Mouse (Mus musculus) right cerebral cortex, postnatal 14 days (tissue): ENCODE data around the gene Hydin.
"Not testable (repeated sequence)": the region's sequence is repeated elsewhere in the genome, so short reads cannot be mapped to it uniquely, and the experiment has no call there.

Experiments
- DNase-seq: peaks from one replicate; pipeline ENCODE4 v3.0.0; 2022

Hydin gene

DNA sequence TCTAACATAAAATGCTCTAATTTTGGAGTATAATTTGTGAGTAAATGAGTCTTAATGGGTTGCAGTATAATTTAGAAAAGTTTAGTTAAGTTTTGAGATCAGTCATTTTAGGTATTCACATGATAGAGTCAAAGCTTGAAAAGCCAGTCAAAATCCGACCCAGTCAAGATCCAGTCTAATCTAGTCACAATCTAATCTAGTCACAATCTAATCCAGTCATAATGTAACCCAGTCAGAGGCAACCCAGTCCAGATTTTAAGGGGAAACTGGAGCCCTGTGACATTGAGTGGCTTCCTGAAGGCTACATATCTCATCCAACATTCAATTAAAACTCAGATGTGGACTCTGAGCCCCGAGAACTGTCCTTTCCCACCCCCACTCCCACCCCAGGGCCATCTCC, 72.7 kb downstream of the Hydin start:
- DNase-seq = no peak

DNA sequence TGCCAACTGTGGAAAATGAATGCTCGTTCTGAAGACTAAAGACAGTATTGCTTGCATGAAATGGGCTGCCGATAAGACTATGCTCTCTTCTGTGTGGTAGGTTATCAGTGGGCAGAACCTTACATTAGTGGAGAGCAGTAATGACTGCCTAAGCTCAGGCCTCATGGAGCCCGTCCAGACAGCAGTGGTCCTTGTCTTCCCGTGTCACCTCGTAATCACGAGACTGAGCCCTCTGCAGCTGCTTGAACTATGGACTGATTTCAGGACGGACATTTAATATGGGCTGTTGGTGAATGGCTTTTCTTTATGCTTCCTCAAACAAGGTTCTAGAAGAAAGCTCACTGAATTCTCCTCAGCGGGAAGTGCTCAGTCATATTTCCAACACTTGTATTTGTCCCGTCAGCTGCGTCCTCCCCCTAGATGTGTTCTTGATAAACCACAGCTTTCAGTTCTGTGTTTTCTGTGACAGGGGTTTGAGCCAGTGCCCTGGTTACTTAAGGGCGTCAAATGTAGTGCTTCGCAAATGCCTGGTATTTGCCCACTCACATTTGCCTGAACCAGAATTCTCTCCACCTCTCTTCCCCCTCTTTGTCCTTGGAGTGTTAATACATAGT, 73.4 kb downstream of the Hydin start:
- no peak for DNase-seq

DNA sequence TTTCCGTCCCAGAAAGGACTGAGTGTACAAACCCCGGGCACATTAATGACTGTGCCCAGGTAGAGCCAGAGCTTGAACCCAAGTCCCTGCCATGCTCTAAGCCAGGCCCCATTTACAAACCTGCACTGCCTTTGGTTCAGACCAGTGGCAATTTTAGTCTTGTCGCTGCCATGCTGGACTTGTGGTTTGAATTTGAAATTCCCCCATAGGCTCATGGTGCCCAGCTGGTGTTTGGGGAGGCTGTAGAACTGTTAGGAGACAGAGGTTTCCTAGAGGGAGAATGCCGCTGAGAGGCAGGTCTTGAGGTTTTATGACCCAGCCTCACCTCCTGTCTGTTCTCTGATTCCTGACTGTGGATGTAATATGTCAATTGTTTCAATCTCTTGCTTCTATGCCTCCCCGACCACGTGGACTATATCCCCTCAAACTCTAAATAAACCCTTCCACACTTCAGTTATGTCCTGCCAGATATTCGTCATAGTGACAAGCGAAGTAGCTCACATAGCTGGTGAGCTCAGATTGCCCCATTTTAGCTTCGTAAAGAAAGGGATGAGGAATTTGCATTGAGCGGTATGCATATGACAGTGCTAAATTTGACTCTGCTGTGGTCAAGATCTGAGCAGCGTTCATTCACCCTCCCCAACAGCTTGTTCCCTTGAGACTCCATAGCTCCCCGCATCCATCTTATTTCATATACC, 79.1 kb downstream of the Hydin start:
- no peak for DNase-seq

DNA sequence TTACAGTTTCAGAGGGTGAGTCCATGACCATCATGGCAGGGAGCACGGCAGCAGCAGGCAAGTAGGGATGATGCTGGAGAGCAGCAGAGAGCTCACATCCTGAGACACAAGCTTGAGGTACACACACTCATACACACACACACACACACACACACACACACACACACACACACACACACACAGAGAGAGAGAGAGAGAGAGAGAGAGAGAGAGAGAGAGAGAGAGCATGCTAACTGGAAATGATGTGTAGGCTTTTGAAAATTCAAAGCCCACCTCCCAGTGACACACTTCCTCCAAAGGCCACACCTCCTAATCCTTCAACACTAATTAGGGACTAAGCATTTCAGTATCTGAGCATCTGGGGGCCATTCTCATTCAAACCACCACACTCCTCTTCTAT, 80.1 kb downstream of the Hydin start:
- no peak for DNase-seq

GRCm38 (mm10) chr8:110350725-110351124, 83.9 kb downstream of the Hydin start:
- DNase-seq = no peak

GRCm38 (mm10) chr8:110351909-110352308, 85.1 kb downstream of the Hydin start:
- no peak for DNase-seq

DNA sequence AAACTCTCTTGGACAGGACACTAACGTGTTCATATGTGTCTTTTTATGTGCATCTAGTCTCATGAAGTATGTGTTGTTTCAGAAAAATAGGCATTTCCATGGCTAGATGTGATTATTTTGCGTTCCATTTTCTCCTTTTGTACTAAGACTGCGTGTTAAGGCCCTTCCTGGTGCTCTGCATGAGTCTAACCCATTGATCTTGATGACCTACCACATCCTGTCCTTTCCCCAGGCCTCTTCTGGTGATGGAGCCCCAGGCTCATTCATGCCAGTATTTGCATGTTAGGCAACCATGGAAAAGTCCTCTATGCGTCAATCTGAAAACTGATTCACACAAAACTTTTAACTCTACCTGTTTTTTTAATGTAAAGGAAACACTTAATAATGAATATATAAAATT, 96.2 kb downstream of the Hydin start:
- no peak for DNase-seq

DNA sequence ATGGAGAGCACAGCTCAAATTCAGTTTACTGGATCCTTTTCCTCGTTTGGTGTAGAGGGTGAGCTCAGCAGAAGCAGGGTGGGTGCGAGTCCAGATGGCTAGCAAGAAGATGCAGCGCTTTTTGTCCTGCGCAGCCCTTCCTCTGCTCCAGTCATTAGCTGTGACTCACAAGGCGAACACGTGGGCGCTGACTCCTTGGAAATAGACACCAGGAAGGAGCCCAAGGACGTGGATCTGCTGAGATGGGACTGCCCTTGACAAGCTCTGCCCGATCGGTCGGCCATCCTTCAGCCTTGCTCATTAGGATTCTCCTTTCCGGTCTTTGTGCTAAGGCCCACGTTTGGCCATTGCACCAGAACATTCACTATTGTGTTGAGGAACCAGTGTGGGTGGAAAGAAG, 106.1 kb downstream of the Hydin start:
- DNase-seq = no peak

DNA sequence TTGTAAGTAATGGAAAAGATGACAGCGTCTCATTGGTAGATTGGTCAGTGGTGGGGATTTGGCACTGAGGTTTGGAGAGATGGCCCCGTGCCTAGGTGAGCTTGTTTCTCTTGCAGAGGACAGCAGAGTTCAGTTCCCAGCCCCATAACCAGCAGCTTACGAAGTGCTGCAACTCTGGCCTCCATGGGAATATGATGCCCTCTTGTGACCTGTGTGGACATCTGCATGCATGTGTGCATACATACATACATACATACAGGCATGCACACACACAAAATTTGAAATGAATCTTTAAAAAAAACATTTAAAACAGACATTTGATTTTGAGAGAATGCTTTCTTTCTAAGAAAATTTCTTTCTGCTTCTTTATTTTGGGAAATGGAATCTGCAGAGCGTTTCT, 106.9 kb downstream of the Hydin start:
- no peak for DNase-seq

DNA sequence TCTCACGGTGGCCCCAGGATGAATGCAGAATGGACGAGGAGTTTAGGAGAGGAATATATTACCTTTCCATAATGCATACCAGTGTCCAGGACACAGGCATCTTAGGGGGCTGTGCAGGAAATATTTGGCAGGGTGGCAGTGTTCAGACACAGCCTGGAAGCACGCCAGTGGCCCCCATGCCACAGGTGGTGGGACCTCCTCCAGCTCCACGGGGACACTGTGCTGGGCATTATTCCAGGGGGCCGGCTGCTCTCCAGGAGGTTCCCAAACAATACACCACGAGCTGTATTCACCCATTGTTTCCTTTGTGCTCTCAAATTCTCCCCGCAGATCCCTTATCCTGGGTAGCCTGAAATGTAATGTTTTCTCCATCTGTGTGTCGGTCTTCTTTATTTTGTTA, 116.0 kb downstream of the Hydin start:
- peak; percentile 27 for DNase-seq

DNA sequence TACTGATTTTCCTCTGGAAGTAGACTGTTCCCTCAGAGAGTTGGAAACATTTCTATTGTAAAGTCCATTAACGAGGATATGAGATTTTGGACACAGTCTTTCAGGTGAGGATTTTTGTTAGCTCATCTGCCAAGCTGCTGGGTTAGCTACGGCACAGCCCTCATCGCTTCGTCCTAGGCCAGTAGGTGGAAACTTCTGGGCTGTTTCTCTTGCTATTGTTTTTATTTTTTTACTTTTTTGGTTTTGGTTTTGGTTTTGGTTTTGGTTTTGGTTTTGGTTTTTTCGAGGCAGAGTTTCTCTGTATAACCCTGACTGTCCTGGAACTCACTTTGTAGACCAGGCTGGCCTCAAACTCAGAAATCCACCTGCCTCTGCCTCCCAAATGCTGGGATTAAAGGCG, 117.9 kb downstream of the Hydin start:
- not testable (repeated sequence) for DNase-seq

DNA sequence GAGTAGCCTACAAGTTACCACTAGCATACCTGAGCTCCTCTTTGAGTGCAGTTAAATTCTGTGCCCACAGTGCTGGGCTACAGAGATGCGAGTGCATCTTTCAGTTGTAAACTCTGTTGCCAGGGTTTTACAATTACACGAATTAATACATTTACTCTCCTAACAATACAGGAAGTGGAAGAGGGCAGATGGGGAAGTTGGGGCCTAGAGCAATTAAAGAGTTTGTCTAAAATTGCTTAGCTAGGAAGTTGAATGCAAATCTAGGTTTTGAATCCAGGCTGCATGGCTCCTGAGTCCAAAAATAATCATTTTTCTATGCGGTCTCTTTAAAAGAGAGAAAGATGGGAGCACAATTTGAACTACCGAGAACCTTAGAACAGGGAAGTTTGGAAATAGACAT, 128.9 kb downstream of the Hydin start:
- no peak for DNase-seq

GRCm38 (mm10) chr8:110400536-110400935, 133.8 kb downstream of the Hydin start:
- no peak for DNase-seq

DNA sequence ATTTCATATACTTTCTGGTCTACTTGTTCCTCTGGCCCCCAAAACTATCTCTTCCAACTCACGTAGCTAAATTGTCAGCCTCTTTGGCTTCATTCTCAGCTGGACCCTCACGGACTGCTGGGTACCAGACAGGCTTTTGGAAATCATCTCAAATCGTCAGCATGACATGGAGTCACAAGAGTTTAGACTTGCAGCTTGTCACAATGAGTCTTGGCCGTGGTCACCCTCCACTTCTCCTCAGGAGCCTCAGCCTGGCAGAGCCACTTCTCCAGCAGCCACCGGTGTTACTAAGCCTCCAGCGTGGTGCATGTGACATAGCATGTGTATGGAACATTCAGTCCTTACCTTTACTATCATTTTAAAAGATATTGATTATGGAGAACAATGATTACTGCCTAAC, 135.5 kb downstream of the Hydin start:
- DNase-seq = no peak

DNA sequence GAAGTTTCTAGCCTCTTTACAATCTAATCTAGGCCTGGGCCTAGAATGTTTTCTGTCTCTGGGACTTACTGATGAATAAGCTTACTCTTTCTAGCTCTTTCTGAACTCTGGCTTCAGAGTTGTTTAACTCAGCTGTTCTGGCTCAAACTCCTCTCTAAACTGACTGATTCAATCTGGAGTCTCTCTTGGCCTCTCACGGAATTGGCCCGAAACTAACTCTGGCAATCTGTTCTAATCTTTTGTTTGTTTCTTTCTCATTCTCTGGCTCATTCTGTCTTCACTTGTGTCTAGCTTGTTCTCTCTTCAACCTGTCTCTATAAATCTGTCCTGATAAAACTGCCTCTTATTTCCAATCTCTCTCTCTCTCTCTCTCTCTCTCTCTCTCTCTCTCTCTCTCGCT, 137.7 kb downstream of the Hydin start:
- DNase-seq = no peak

- DNase-seq = no peak
Observed at GRCm38 (mm10) chr8:110415121-110415520, 148.3 kb downstream of the Hydin start.

- DNase-seq = no peak
Observed at GRCm38 (mm10) chr8:110416931-110417330, 150.2 kb downstream of the Hydin start.

DNA sequence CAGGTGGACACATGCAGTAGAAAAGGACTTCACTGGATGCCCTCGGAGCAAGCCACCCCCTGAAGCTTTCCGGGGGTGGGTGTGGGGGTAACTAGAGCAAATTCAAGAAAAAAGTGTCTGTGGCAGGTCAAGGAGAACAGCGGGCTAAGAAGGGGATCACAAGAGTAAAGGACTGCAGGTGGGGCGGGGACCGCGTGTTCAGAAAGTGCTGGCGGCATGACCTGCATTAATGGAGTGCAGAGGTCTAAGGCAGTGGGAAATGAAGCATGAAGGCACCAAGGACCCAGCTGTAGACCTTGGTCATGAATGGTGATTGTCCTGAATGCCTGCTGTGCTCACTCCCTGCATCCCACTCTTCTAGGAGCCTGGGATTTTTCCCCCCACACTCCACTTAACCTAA, 151.0 kb downstream of the Hydin start:
- DNase-seq = no peak

DNA sequence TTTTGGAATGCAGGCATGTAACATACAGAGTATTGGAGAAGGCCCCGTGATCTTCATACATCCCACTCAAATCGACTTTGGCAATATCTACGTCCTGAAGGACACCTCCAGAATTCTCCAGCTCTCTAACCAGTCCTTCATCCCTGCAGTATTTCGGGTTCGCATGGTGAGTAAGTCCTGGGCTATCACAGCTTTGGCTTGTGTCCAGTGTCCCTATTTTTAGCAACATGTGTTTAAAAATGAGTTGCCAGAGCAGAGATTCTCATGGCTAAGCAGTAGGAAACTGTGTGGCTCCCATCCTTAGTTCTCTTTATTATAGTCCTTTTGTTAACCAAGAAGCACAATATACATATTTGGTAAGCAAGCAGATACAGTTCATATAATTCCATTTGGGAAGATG, 152.9 kb downstream of the Hydin start:
- no peak for DNase-seq

DNA sequence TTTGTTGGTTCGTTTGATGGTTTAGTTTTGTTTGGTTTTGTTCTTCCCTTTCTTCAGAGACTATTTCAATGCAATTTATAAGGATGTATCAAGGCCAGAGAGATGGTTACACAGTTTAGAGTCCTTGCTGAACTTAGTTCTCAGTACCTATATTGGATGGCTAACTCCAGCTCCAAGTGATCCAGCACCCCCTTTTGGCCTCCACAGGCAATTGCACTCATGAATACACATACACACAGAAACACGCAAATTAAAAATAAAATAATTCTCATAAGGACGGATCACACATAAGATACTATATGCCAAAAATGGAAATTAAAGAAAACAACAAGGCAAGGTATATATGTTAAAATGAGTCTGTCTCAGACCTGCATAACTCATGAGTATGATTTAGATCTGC, 153.4 kb downstream of the Hydin start:
- no peak for DNase-seq

DNA sequence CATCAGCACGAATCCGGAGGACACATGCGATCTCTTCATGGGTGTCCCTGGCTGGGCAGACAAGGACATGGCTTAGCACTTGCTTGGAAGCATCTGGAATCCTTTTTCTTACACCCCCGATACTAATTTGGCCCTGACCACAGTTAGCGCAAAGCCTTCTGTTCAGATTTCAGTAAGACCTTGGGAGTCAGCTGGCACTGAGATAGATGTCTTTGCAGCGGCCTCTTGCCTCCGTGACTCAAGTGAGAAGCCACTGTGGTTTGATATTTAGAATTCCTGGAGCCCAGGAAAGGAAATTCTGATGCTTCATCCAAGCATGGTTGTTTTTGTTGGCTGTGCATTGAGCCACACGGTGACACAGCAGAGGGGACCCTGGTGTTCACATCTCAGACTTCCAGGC, 157.4 kb downstream of the Hydin start:
- DNase-seq = no peak

DNA sequence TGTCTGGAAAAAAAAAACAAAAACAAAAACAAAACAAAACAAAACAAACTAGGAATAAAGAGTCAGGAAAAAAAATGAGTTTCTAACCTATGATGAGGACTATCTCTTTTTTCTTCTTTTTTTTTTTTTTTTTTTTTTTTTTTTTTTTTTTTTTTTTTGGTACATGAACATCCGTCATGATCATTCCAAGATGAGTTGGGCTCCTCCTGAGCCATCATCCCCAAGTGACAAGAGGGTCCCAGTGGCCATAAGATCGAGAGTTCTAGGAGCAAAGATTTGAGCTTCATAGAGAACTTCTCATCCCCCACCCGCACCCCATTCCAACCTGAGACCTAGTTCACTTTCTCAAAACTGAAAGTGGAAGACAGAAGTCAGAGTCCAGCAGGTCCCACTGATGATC, 164.6 kb downstream of the Hydin start:
- no peak for DNase-seq

GRCm38 (mm10) chr8:110440528-110440927, 173.8 kb downstream of the Hydin start:
- no peak for DNase-seq

DNA sequence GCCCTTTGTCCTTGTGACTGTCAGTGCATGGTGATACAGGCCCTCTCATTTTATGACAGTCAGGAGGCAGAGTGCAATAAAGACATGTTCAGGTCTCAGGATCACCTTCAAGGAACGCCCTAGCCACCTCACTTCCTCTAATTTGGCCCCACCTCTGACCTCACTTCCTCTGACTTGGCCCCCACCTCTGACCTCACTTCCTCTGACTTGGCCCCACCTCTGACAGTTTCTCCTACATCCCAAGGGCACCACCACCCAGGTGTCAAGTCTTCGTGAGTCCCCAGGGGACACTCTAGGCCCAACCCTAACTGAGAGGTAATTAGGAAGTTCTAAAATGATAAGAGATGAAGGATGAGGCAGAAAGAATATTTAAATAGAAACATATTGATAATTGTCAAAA, 177.5 kb downstream of the Hydin start:
- DNase-seq = no peak

- no peak for DNase-seq
Observed at GRCm38 (mm10) chr8:110450463-110450862, 183.7 kb downstream of the Hydin start.
